Mouse (Mus musculus): ENCODE measurements at regions not wholly inside any gene's neighbourhood (a gene's known extent, or its start where the extent isn't known, plus 50 kb on each side); places are given as distances from the start of the nearest gene placed in this dataset.

GRCm38 (mm10) chr5:111804542-111804941, 70.8 kb downstream of the Gm26897 start:
- WGBS = 73% methylated on average over 6 of the region's 6 CpGs

GRCm38 (mm10) chr5:111805150-111805549, 71.4 kb downstream of the Gm26897 start:
- WGBS = 78% methylated on average over 7 of the region's 7 CpGs
- TF ChIP-seq POLR2A (IDR thresholded peaks at IDR 0.05; ENCODE audit: insufficient read depth, low read depth, low read length) (no peak), CTCF (IDR thresholded peaks at IDR 0.05; ENCODE audit: insufficient read depth, low read depth, low read length) (no peak)

More at GRCm38 (mm10) chr5:111804542-111804941, 70.8 kb downstream of the Gm26897 start:
- H3K4me1 ChIP-seq (ENCODE audit: control insufficient read depth, insufficient read depth, low read length) = peaks cover 4% of the 10 kb centered on the region; the same call in 1 of the 2 replicates
- TF ChIP-seq POLR2A (IDR thresholded peaks at IDR 0.05; ENCODE audit: insufficient read depth, low read depth, low read length) = no peak
- TF ChIP-seq CTCF (IDR thresholded peaks at IDR 0.05; ENCODE audit: insufficient read depth, low read depth, low read length) = no peak
- H3K27ac ChIP-seq (ENCODE audit: insufficient read depth, low read depth, low read length) = no peak overlapping the region
- H3K4me3 ChIP-seq (ENCODE audit: insufficient read depth, low read depth, low read length) = no peak overlapping the region

DNA sequence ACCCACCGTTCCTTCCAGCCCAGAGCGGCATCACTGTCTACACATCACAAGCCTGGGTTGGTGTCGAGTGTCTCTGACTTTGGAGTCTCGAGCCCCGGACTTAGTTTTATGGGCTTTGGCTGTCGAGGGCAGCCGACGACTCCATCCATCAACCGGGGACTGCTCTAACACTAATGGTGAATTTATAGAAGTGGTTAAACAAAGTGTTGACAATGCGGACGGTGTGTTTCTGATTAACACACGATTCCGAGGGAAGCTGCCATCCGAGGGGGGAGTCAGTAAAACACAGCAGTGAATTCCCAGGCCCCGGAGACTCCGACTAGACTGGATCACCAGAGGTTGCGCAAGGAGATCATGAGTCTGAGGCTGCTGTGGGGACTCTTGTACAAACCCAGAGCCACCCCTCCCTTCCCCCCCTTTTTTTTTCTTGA, 72.1 kb downstream of the Gm26897 start:
- WGBS = 87% methylated on average over 17 of the region's 17 CpGs
- Histone ChIP-seq H3K4me3 (ENCODE audit: insufficient read depth, low read depth, low read length) (no peak overlapping the region), H3K4me1 (ENCODE audit: control insufficient read depth, insufficient read depth, low read length) (no peaks in the 10 kb centered on the region), H3K27ac (ENCODE audit: insufficient read depth, low read depth, low read length) (no peak overlapping the region)
- TF ChIP-seq CTCF (IDR thresholded peaks at IDR 0.05; ENCODE audit: insufficient read depth, low read depth, low read length) (no peak), POLR2A (IDR thresholded peaks at IDR 0.05; ENCODE audit: insufficient read depth, low read depth, low read length) (no peak)

More at GRCm38 (mm10) chr5:111805150-111805549, 71.4 kb downstream of the Gm26897 start:
- H3K4me1 ChIP-seq (ENCODE audit: control insufficient read depth, insufficient read depth, low read length) = no peaks in the 10 kb centered on the region
- H3K4me3 ChIP-seq (ENCODE audit: insufficient read depth, low read depth, low read length) = no peak overlapping the region
- H3K27ac ChIP-seq (ENCODE audit: insufficient read depth, low read depth, low read length) = no peak overlapping the region

DNA sequence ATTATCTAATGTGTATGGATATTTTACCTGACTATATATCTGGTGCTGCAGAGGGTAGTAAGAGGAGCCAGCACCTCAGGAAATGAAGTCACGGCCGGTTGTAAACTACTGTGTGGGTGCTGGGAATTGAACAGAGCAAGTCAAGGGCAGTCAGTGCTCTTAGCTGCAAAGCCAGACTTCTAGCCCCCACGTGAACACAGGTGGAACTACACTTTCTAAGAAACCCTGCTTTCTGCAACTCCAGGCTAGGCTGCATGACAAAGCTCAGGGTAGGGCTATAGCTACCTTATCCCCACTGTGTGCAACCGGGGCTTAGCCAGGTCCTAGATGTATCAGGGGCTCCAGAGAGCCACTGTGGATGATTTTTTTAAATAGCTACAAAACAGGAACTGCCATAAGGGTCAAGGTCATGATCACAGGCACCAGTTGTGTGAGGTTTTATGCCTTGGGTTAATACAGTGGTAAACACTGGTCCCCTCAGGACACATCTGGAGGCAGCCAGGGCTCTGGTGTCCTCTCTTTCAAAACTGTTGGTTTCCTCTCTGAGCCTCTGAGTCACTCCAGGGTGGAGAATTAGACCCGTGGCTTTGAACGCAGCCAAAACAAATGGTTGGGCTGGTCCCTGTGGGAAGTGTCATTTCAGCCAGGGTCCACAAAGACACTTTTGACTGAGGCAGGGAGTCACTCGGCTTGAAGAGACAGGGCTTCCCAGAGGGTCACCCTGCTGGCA, 76.5 kb downstream of the Gm26897 start:
- WGBS = 54% methylated on average over 7 of the region's 7 CpGs
- no peak overlapping the region for H3K4me3 ChIP-seq (ENCODE audit: insufficient read depth, low read depth, low read length)
- H3K4me1 ChIP-seq (ENCODE audit: control insufficient read depth, insufficient read depth, low read length) = peaks cover 14% of the 10 kb centered on the region
- H3K27ac ChIP-seq (ENCODE audit: insufficient read depth, low read depth, low read length) = no peak overlapping the region
- TF ChIP-seq CTCF (IDR thresholded peaks at IDR 0.05; ENCODE audit: insufficient read depth, low read depth, low read length) (no peak), POLR2A (IDR thresholded peaks at IDR 0.05; ENCODE audit: insufficient read depth, low read depth, low read length) (no peak)

GRCm38 (mm10) chr5:111812581-111812980, 78.9 kb downstream of the Gm26897 start:
- 63% methylated on average over 7 of the region's 7 CpGs for WGBS
- no peak overlapping the region for H3K4me3 ChIP-seq (ENCODE audit: insufficient read depth, low read depth, low read length)
- TF ChIP-seq POLR2A (IDR thresholded peaks at IDR 0.05; ENCODE audit: insufficient read depth, low read depth, low read length) (no peak), CTCF (IDR thresholded peaks at IDR 0.05; ENCODE audit: insufficient read depth, low read depth, low read length) (no peak)
- peaks cover 14% of the 10 kb centered on the region for H3K4me1 ChIP-seq (ENCODE audit: control insufficient read depth, insufficient read depth, low read length)
- no peak overlapping the region for H3K27ac ChIP-seq (ENCODE audit: insufficient read depth, low read depth, low read length)

- Histone ChIP-seq H3K4me3 (ENCODE audit: insufficient read depth, low read depth, low read length) (no peak overlapping the region), H3K27ac (ENCODE audit: insufficient read depth, low read depth, low read length) (no peak overlapping the region), H3K4me1 (ENCODE audit: control insufficient read depth, insufficient read depth, low read length) (peaks cover 14% of the 10 kb centered on the region)
- TF ChIP-seq POLR2A (IDR thresholded peaks at IDR 0.05; ENCODE audit: insufficient read depth, low read depth, low read length) (no peak), CTCF (IDR thresholded peaks at IDR 0.05; ENCODE audit: insufficient read depth, low read depth, low read length) (no peak)
- WGBS = 29% methylated on average over 6 of the region's 6 CpGs
Observed at GRCm38 (mm10) chr5:111813090-111813753, 79.5 kb downstream of the Gm26897 start.

GRCm38 (mm10) chr5:111814893-111815760, 81.4 kb downstream of the Gm26897 start:
- H3K4me3 ChIP-seq (ENCODE audit: insufficient read depth, low read depth, low read length) = no peak overlapping the region
- TF ChIP-seq POLR2A (IDR thresholded peaks at IDR 0.05; ENCODE audit: insufficient read depth, low read depth, low read length) (no peak), CTCF (IDR thresholded peaks at IDR 0.05; ENCODE audit: insufficient read depth, low read depth, low read length) (no peak)
- H3K27ac ChIP-seq (ENCODE audit: insufficient read depth, low read depth, low read length) = no peak overlapping the region
- H3K4me1 ChIP-seq (ENCODE audit: control insufficient read depth, insufficient read depth, low read length) = peaks cover 14% of the 10 kb centered on the region
- 92% methylated on average over 20 of the region's 20 CpGs for WGBS

DNA sequence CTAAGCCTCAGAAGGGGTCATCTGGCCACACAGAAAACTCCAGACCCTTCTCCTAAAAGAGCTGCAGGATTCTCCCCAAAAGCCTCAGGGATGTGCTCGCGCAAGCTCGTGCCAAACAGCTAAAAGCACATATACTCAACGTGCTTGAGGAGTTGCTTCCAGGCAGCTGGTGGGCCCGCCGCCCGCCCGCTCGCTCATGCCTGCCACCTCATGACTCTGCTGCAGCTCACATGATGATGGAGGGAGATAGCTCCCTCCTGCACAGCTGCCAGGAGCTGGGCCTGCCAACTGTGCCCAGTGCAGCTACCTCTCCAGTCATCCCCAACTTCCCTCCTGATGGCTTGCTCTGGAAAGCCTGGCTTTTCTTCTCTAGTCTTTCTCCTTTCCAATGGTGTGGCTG, 87.2 kb downstream of the Gm26897 start:
- TF ChIP-seq POLR2A (IDR thresholded peaks at IDR 0.05; ENCODE audit: insufficient read depth, low read depth, low read length) (no peak), CTCF (IDR thresholded peaks at IDR 0.05; ENCODE audit: insufficient read depth, low read depth, low read length) (no peak)
- no peak overlapping the region for H3K27ac ChIP-seq (ENCODE audit: insufficient read depth, low read depth, low read length)
- peaks cover 2% of the 10 kb centered on the region; the same call in 1 of the 2 replicates for H3K4me1 ChIP-seq (ENCODE audit: control insufficient read depth, insufficient read depth, low read length)
- WGBS = 43% methylated on average over 9 of the region's 9 CpGs
- no peak overlapping the region for H3K4me3 ChIP-seq (ENCODE audit: insufficient read depth, low read depth, low read length)
